Mouse (Mus musculus) CD4-positive naive resting alpha-beta T cell, adult 57 days (primary cell): ENCODE results near the gene Adgrg2. TPM values are rescaled to one million over a fixed set of nuclear protein-coding genes. Genes with fewer than 3 reads are reported as not detected.

Source experiments
- total RNA-seq: library from RNA; stranded (reverse); gene quantifications from one replicate; pipeline ENCODE4 v1.2.4, GENCODE M21; 2023

Adgrg2 gene
- not detected for total RNA-seq

GRCm38 (mm10) chrX:160390464-160390956, at the start of gene Adgrg2:
Gene Adgrg2, plus strand, starts transcription at chrX:160390690.

DNA sequence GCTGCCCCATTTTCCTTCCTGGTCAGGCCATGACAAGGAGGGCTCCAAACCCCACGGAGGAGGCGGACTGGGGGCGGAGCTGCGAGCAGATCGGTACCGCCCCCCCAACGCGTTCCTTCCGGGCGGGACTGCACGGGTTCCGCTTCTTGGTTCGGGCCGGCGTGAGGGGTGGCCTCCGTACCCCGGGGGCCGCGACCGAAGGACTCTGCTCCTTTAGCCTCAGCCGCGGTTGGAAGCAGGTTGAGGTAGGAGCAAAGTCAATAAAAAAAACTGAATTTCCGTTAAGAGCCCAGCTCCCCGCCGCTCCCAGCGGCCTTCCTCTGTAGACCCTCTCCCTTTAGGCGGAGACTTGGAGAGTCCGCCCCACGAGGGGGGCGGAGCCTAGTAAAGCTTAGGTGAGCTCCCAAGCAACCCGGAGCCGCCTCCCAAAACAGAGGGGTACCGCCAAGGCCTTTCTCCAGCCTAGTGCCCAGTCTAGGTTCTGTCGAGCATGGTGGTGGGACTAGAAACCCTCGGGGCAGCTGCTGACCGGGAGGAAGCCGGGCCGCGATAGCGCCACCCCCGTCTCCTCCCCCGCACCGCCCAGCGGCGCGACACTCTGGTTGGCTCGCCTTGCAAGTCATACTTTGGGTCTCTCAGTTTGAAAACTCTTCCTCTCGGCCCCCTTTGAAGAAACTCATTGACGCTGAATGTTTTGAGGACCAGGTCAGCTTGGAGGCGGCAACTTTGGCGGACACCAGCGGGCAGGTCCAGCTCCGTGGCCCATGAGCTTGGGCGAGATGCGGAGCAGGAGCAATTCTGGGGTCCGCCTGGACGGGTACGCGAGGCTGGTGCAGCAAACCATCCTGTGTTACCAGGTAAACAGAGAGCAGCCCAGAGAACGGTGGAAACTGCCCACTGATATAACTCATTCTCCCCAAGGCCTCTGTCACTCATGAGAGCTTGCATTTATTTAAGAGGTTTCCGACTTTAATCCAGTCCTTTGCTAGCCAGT, 111.9 kb downstream of the Adgrg2 start, which contains the start of gene Phka2:
Phka2 (plus strand) TSS at position 119 of the 994 bp plus-strand sequence.

Other genes with a start within 250 kb of the Adgrg2 start
- 14.2 TPM for gene Phka2, start 111.5 kb downstream of the Adgrg2 start, total RNA-seq